Mouse (Mus musculus) 3T3-L1 (cell line): ENCODE data around the gene Tbck.

Experiments used
- DNase-seq: peaks from one replicate; pipeline ENCODE4 v3.0.0-alpha.2; 2015; ENCODE audit warnings: low read depth, low spot score

Tbck gene

DNA sequence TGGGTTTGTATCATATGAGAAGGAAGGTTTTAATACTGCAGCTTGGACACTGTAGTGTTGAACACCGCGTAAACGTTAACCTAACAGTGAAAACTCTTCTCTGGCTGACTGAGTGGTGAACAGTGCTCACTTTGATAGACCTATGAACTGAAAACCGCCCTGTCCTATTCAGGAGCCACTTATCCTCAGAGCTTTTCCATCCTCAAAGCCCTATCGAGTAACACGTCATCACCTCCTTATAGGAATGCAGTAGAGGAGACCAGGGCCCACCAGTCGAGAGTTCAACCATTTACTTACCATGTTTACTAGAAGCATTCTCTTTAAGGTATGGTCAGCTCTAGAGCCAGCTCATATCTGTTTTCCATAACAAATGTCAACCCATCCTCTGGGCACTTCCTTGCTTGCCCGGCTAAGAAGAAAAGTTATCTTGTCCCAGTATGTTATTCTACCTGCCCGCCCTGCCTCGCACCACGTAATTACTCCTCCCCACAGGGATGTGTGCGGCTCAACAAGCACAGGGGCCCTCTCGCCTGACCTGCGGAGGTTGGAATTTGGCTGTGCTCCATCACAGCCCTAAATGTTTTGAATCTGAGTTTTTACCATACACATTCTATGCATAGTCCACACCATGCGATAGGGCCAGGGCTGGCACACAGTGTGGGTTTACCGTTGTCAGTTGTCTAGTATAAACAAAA lies 147.4 kb downstream of the Tbck start:
- no peak for DNase-seq

DNA sequence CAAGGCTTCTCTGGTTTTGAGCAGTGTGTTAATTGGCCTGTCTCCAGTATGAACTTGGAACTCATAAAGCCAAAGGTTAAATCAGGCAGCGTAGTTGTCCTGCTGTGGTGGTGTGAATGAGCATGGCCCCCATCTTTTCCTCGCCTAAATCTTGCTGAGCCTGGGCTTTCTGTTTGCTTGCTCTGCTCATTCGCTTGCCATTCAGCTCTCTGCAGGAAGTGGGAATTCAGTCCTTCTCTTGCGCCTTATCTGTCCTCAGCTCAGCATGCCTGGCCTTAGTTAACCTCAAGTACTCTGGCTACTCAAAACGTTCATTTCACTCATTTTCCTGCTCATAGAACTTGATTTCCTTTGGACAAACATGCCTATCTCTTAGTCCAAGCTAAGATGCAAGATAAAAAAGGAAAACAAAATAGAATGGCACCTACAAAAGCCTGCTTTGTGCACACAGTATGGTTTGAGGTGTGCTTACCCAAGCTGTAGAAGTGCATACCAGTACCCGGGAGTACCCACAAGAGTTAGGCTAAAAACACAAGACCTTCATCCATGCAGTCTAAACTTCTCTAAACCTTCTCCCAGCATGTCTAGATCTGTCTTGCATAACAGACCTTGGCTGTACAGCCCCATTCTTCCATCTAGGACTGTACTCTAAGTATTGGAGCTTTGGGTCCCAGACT lies 151.3 kb downstream of the Tbck start:
- no peak for DNase-seq

DNA sequence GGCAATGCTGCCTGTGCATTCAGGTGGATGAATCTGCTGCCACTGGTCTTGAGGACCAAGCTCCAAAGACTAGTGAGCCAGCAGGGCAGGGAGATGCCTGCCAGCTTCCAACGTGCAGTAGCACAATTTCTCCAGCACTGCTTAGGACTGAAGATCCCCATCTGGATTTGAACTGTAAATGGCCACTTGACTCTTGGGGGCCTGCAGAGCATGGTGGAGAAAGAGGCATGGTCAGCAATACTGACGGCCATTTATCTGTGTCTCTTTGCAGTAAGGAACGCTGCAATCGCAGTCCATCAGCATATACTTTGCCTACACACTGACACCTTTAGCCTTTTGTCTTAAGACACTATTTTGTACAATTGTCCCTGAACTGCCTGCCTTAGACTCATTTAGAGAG lies 153.2 kb downstream of the Tbck start:
- no peak for DNase-seq

DNA sequence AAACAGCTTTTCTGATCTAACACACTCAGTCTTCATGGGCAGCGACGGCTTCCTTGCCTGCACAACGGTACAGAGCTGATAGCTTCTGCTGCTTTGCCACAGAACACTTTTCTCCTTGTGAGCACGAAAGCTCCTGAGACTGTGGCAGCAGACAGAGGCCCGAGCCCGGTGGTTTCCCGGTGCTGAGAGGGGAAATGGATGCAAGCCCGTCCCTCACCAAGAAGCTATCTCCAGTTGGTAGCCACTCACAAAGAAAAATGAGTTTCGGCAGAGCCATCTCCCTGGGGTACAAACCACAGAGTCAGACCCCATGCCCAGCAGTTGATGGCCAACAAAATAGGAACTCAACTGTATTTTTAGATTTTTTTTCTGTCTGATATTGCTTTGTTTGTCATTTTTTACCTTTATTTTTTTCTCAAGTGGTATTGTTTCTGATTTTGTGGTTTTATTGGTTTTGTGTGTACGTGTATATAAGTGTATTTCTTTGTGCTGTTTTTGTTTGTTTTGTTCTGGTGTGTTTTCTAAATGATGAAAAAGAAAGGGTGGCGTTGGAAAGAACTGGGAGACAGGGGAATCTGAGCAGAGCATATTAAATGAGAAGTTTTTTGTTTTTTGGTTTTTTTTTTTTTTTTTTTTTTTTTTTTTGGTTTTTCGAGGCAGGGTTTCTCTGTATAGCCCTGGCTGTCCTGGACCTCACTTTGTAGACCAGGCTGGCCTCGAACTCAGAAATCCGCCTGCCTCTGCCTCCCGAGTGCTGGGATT lies 154.9 kb downstream of the Tbck start:
- DNase-seq = no peak

DNA sequence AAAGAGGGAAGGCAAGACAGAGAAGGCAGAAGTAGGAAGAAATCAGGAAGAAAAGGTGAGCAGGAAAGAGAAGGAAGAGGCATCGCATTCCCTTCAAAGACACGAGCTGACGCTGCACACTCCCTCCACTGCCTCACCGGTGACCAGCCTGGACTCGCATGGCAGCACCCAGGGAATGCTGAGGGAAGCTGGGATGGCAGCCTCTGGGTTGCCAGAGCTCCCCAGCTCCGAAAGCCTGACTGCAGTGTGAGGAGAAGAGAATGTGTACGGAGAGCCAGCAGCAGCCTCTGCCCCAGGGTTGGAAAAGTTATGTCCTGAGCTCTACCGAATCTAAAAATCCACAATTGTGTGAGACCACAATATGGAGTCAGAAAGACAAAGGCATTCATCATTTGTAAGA lies 155.6 kb downstream of the Tbck start:
- DNase-seq = no peak

DNA sequence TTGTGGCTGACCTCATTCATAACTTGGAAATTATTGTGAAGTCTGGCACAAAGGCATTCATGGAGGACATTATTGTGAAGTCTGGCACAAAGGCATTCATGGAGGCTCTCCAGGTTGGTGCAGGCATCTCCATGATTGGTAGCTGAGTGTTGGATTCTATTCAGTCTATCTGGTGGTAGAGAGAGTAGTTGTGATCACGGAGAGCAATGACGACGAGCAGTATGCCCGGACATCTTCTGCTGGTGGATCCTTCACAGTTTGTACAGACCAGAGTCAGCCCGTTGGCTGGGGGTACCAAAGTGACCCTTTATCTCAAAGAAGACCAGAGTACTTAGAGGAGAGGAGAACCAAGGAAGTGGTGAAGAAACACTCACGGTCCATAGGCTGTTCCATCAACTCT lies 158.7 kb downstream of the Tbck start:
- DNase-seq = no peak

DNA sequence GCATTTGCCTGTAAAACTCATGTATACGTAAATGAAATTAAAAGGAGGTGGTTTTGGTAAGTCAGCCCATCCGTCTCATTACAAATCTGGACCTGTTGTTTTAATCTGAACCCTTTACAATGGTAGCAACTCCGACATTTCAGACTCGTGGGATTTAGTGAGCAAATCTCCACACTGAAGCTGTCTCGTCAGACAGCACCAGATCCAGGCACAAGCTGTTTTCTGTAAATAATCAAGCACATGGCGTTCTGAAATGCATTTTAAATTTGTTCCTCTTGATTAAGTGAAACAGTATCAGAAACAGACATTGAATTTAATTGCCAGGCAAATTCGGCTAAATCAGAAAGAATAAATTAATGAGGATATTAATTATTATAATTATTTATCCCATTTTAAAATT lies 165.7 kb downstream of the Tbck start:
- no peak for DNase-seq

DNA sequence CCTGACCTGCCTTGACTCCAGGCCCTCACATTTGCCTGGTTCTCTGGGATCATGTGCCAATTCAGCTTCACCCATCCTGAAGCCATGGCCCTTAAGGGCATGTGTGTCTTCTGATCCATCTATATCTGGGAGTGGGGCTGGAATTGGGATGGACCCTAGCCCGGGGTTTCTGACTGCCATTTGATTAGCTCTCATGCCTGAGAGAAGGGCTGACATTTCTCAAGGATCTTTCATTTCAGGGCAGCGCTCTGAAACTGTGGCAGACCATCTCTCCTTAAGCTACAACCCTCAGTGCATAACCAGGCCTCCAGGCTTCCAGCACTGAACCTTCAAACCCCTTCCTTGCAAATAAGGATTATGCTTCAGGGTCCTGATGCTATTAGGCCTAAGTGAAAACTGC lies 166.5 kb downstream of the Tbck start:
- no peak for DNase-seq

DNA sequence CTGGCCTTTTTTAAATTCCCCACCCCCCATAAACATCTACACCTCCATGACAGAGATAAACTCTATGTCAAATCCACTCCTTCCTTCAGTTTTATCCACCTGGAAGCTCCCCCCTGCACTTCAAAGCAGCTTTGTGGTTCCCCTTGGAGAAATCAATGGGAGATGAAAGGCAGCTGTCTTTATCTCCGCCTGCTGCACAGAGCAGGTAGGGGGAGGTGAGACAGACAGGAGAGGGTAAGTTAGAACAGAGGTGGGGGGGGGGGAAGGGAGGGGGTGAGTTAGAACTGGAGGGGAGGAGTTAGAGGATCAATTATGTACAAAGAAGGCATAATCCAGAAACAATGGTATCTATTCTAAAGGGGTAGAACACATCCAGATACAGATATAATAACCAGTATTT lies 167.5 kb downstream of the Tbck start:
- no peak for DNase-seq

DNA sequence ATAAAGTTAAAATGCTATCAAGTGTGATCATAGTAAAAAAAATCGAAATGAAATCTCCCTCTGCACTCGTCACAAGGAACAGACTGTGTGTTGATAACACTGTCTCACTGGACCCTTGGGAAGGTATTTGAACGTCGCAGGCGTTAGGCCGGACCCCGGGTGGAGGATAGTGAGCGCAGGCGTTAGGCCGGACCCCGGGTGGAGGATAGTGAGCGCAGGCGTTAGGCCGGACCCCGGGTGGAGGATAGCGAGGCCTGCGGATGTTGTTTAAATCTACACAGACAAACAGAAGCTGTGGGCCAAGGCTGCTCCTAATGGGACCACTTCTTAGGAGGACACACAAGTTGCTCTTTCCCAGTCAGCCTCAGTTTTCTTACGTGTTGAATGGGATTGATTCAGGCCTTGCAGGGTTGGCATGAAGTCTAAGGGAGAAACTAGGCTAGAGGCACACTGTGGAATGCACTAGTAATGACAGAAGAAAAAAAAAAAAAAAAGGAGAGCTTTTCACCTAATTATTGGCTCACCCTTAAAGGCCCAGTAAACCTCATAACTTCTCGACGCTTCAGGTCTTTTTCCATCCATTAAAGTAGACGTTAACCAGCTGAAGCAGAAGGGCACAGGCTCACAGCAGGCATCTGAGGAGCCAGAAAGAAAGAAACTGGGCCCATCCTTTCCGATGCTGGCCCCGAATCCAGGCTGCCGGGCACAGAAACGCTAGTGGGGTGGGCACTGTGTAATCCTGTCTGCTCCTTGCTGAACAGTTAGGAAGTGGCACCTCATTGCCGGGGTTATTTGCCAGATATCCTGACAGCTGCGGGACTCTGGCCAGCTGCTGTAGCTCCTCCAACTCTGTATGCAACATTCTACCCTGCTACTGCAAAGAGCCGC lies 168.1 kb downstream of the Tbck start:
- DNase-seq = no peak

DNA sequence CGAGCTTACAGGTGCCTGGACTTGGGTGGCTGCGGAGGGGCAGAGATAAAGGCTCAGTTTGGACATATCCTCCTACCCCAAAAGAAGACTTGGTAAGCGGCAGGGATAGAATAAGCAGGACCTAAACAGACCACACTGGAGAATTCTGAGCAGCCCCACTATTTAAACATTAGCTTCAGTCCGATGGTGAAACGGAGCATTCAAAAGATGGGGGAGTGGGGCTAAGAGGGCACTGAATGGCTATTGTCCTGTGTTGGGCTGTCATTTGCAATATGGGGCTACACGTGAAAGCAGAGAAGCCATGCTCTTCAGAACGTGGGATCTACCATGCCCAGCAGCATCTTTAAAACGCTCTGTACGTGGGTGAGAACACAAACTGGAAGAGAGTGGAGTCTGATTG lies 170.3 kb downstream of the Tbck start:
- DNase-seq = no peak

DNA sequence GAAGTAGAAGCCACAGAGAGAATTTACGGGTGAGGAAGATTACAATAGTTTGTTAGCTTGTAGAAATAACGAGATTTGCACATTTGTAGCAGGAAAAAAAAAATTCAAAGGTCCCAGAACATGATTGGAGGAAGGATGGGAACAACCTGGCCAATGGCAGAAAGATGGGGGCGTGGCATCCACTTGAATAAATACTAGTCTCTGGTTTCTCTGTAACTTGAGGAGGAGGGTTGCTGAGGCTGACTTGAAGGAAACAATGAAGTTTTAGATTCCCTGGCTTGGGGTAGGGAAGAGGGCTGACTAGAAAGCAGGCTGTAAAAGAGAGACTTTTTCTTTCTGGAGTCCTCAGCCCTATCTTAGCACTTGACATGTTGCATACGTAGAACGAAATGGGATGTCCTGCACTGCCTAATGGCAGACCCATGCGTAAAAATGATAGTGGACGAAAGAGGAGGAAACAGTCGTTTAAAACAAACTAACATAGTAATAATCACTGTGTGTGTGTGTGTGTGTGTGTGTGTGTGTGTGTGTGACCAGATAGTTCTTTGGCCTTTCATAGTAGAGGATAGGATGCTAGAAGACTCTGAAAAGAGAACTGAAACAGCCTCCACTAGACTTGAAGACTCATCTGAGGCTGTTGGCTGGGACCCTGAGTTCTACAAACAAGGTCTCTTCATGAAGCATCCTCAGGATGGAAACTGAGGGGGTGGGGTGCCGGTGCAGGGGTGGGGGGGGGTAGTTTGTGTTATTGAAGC lies 171.7 kb downstream of the Tbck start:
- DNase-seq = peak; percentile 69

DNA sequence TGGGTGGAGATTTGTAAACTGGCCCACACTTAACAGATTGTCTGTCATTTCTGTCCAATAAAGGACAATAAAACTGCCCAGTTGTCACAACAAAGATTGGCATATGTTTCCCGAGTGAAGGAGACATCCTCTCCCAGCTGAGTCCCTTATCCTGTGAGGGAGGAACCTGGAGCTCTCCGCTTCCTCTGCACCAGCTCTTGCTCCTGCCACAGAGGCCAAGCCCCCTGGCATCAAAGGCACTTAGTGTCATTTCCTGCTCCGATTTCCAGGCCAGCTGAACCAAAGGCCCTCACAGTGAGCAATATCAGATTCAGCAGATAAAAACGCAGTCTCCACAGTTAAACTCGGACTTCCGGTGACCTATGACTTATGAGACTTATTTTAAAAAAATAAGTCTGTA lies 172.7 kb downstream of the Tbck start:
- no peak for DNase-seq

DNA sequence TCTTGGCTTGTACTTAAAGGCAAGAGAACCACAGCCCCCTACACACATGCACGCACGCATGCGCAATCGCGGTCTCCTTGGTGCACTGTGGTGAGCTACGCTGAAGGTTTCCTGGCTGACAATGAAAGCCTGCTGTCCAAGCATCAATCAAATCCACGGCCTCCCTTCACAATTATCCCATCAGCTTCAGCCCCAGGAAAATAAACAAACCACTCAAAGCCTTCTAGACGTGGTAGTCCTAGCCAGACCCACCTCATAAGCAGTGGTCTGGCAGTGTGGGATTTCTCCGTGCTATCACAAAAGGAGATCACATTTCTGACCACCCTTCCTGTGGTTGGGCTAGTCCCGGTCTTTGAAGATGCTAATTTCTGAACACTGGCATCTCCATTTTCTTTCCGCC lies 174.9 kb downstream of the Tbck start:
- no peak for DNase-seq

DNA sequence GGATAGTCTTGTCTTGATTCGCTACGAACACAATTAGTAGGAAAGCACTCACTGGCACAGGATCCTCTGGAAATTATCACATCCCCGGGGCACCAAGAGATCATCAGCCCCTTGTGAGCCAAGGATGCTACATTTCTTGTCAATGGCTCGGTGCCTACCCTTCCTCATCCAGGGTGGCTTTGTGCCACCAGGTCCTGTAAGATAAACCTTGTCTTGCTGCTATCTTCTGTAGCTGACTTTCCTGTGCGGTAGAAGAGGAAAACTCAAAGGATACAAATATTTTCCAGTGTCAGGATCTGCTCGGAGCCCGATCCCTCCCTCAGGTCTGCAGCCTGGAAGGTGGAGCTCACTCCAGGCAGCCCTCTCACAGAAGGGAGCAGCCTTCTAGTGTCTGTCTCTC lies 175.6 kb downstream of the Tbck start:
- DNase-seq = no peak

DNA sequence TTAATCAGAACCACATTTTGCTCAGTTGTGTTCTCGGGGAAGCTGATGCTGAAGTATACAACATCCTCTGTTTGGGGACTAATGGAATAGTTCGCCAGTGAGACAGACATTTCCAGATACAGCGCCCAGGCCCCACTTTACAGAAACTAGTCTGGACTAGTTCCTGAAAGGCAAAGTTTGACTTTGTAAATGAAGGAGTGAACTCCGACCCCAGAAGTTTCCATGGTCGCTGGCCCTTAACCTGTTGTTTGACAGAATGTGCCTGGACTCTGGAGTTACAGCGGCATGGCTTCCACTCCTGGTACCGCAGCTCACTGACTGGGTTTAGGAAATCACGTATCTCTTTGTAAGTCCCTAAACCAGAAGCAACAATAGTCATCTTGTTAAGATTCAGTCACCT lies 176.9 kb downstream of the Tbck start:
- no peak for DNase-seq

DNA sequence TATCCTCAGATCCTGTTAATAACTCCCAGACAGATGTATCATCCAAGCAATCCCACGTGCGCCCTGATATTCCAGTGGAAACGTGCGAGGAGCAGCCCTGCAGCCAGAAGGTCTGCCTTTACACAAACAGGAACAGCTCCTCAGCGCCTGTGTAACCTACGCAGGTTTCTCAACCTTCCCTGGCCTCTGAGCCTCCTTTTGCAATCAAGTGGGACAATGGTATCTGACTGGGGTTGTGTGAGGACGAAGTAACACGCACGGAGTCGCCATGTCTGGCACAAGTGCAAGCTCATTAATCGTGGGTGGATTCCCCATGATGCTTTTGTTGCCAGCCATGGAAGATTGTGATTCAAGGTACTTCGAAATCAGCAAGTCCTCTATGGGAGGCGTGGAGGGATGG lies 179.9 kb downstream of the Tbck start:
- no peak for DNase-seq

DNA sequence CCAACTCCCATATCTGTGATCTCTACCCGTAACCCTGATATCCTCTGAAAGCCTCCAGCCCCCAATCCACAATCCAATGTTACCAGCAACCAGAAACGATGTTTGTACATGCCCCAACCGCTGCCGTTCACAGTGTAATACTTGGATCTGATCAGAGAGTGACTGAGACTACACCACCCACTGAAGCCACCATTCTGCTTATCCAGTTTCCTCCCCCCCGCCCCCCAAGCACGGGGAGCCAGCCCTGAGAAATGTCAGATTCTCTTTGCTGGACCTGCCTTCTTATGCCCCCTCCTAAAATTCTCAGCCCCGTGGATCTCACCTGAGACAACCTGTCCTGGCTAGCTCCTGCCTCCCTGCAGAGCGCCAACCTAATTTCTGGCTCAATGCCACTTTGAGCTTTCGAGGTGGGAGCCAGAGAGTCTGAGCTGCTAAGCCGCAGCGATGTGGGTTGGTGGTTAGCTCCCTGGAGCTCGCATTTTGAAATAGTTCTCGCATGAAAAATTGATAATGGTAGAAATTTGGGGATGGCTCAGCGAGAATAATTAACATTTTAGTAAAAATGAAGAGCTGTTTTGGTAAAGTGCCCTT lies 180.5 kb downstream of the Tbck start:
- no peak for DNase-seq

DNA sequence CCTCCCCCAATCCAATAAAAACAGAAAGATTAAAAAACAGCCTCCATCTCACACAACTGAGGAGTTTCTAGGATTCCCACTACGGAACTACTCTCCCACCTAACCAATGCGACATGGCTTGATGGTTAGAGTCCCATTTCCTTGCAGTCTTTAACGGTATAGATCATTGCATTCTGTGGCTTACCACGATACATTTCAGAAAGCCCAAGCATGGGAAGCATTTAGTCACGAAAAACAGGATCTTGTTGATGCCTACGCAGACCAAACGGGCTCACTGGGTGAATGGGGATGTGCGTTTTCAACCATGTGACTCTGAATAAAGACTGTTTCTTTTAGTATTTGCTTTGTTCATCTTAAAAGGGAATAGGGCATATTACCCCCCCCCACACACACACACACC lies 181.0 kb downstream of the Tbck start:
- no peak for DNase-seq

DNA sequence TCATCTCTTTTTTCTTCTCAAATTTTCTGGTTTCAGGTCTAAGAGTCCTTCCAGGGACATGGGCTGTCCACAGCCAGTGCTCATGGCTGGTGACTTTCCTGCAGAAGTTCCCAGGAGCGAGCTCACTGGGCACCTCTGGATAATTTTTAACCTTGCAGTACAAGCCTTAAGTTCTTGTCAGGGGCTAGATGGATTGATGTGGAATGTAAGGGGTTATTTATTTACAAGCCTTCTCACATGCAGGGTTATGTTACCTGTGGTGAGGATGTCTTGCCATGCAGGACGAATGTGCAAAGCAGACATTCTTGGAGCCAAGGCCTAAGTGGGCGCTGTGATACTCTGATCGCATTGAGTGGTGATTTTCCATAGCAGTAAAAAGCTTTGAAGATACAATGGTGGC lies 181.7 kb downstream of the Tbck start:
- no peak for DNase-seq

DNA sequence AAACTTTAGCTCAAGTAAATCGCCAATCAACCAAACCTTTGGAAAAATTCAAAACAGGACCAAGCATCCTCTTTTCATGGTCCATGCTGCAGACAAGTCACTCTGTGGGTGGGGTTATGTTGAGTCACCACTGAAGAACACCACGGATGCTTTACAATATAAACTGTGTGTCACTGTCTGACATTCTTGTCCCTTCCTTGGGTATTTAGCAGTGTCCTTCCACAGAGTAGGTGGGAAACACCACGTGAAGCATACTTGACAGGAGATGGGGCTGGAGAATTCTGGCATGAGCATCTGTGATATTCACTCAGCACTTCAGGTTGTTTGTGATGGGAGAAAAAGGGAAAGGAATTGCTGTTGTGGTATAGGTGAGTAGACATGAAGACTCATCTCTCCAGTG lies 183.0 kb downstream of the Tbck start:
- peak; percentile 39 for DNase-seq
